Mouse (Mus musculus) liver, embryonic 15.5 days (tissue): ENCODE measurements at regions not wholly inside any gene's neighbourhood (a gene's known extent, or its start where the extent isn't known, plus 50 kb on each side); places are given as distances from the start of the nearest gene placed in this dataset.

ENCODE experiments used
- ATAC-seq: fragments of 200-750 bp; cut with Nextera tagmentation; 2 replicates; pipeline ENCODE4 v1.8.0; 2017; ENCODE audit warnings: moderate number of reproducible peaks, mild to moderate bottlenecking, moderate library complexity; ENCODE audit not compliant: insufficient read depth
- H3K27ac ChIP-seq: fragments of 300-500 bp; sonication (generic); replicated peaks from 2 replicates; pipeline ENCODE4 v1.5.1; 2015; ENCODE audit warnings: mild to moderate bottlenecking, inconsistent platforms
- H3K27me3 ChIP-seq: fragments of 300-500 bp; sonication (generic); 2 replicates; pipeline ENCODE4 v1.6.1; 2015; ENCODE audit warnings: mild to moderate bottlenecking, inconsistent platforms
- H3K36me3 ChIP-seq: fragments of 300-500 bp; sonication (generic); replicated peaks from 2 replicates; pipeline ENCODE4 v1.6.1; 2015; ENCODE audit warnings: moderate library complexity, mild to moderate bottlenecking, inconsistent platforms
- H3K4me1 ChIP-seq: fragments of 300-500 bp; sonication (generic); replicated peaks from 2 replicates; pipeline ENCODE4 v1.6.1; 2015; ENCODE audit warnings: inconsistent platforms
- H3K4me2 ChIP-seq: fragments of 300-500 bp; sonication (generic); 2 replicates; pipeline ENCODE4 v1.6.1; 2015; ENCODE audit warnings: moderate library complexity, mild to moderate bottlenecking, inconsistent platforms
- H3K4me3 ChIP-seq: fragments of 300-500 bp; sonication (generic); replicated peaks from 2 replicates; pipeline ENCODE4 v1.5.1; 2015; ENCODE audit warnings: mild to moderate bottlenecking, inconsistent platforms
- H3K9ac ChIP-seq: fragments of 300-500 bp; sonication (generic); 2 replicates; pipeline ENCODE4 v1.6.1; 2015; ENCODE audit warnings: moderate library complexity, mild to moderate bottlenecking, inconsistent platforms
- H3K9me3 ChIP-seq: fragments of 300-500 bp; sonication (generic); replicated peaks from 2 replicates; pipeline ENCODE4 v1.6.1; 2016; ENCODE audit warnings: inconsistent platforms
- WGBS: fragments of 180-500 bp; shearing (Covaris S2); methylation state at CpG from one replicate; pipeline ENCODE4 v1.1.7; 2015; ENCODE audit warnings: mixed read lengths; ENCODE audit not compliant: insufficient replicate concordance; 5-methylcytosine and 5-hydroxymethylcytosine counted together

DNA sequence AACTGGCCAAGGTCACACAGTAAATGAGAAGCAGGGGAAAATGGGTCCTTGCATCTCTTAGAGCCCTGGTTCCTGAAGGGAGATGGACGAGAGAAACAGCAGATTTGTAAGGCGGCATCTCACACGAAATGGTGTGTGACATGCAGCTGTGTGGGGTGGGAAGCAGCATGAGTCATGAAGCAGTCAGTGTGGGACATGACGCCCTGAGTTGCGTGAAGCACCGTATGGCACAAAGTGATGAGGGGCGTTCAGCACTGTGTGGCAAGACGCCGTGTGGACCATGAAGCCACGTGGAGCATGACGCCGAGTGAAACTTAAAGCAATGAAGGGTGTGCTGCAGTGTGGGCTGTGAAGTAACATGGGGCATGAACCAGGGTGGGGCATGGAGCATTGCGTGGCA is 414.9 kb upstream of the Zmiz1 start:
- H3K4me3 ChIP-seq, result no peak overlapping the region
- no peak overlapping the region for H3K27ac ChIP-seq
- H3K27me3 ChIP-seq, result no peaks in the 10 kb centered on the region
- H3K36me3 ChIP-seq, result no peaks in the 10 kb centered on the region
- WGBS, result 78% methylated on average over 13 of the region's 13 CpGs
- H3K9ac ChIP-seq, result no peak overlapping the region
- no peaks in the 10 kb centered on the region for H3K4me1 ChIP-seq
- H3K9me3 ChIP-seq, result no peaks in the 10 kb centered on the region
- ATAC-seq, result no peak
- H3K4me2 ChIP-seq, result no peak overlapping the region

DNA sequence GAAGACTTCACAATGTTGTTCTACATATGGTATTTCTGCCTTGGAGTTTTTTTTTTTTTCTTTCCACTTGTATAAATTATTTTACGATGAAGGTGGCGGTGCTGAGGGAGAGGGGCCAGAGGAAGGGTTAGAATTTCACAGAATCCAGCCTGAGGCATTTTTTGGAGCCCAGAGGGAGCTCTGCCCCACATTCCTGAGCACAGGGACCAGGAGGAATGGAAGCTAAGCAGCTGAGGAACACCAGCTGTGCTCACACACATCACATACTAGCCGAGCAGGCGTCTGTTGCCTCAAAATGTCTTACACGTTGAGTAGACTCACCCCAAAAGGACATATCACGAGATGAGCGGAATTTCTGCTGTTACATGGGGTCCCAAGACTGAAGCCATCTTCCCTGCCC is 414.1 kb upstream of the Zmiz1 start:
- Histone ChIP-seq H3K4me1 (no peaks in the 10 kb centered on the region), H3K36me3 (no peaks in the 10 kb centered on the region), H3K4me3 (no peak overlapping the region), H3K9me3 (no peaks in the 10 kb centered on the region), H3K9ac (no peak overlapping the region), H3K27ac (no peak overlapping the region), H3K4me2 (no peak overlapping the region), H3K27me3 (no peaks in the 10 kb centered on the region)
- 62% methylated on average over 7 of the region's 7 CpGs for WGBS
- ATAC-seq, result no peak

DNA sequence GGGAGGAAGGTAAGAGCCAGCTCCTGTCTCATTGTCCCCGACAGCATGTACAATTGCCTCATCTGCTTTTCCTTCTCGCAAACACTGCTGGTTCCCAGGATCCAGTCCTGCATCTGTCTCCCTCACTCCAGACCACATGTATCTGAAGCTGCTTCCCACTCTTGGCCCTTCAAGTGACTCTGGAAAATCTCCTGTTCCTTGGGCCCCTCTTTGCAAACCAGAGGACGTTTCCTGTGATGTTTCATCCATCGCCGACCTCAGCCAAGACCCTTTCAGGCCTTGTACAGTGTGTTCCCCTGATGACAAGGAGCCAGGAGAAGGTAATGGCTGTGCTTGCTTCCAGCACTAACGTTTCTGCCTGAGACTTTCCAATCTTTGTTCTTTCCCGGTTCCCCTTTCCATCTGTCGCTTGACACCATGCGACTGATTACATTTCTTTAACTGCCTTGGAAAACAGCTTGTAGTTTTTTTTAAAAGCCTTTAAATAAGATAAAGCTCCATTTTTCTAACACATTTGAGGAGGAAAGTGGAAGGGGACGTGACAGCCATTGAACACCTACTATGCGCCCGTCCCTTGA is 408.2 kb upstream of the Zmiz1 start:
- H3K9me3 ChIP-seq, result no peaks in the 10 kb centered on the region
- 49% methylated on average over 12 of the region's 12 CpGs for WGBS
- H3K4me1 ChIP-seq, result no peaks in the 10 kb centered on the region
- no peak for ATAC-seq
- H3K4me2 ChIP-seq, result no peak overlapping the region
- H3K27me3 ChIP-seq, result no peaks in the 10 kb centered on the region
- H3K4me3 ChIP-seq, result no peak overlapping the region
- no peak overlapping the region for H3K9ac ChIP-seq
- H3K36me3 ChIP-seq, result no peaks in the 10 kb centered on the region
- H3K27ac ChIP-seq, result no peak overlapping the region

DNA sequence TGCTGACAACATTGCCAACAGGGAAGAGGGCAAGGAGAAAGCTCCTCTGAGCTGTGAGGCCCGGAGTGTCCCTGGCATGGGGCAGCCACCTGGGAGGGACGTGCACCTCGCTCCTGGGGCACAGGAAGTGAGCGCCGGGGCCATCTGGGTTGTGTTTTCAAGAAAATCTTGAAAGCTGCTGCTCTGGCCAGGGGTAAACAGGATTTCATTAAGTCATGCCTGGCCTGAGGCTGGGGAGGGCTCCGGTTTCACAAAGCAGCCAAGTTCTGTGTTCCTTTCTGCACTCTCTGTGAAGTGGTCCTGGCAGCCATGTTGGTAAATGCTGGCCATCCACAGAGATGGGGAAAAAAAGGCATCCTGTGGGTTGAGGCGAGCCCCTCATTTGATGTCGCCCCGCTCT is 406.8 kb upstream of the Zmiz1 start:
- no peaks in the 10 kb centered on the region for H3K36me3 ChIP-seq
- H3K9ac ChIP-seq, result no peak overlapping the region
- no peak overlapping the region for H3K4me3 ChIP-seq
- no peaks in the 10 kb centered on the region for H3K27me3 ChIP-seq
- WGBS, result 60% methylated on average over 9 of the region's 9 CpGs
- H3K4me1 ChIP-seq, result no peaks in the 10 kb centered on the region
- H3K9me3 ChIP-seq, result no peaks in the 10 kb centered on the region
- no peak overlapping the region for H3K27ac ChIP-seq
- no peak overlapping the region for H3K4me2 ChIP-seq
- ATAC-seq, result no peak

DNA sequence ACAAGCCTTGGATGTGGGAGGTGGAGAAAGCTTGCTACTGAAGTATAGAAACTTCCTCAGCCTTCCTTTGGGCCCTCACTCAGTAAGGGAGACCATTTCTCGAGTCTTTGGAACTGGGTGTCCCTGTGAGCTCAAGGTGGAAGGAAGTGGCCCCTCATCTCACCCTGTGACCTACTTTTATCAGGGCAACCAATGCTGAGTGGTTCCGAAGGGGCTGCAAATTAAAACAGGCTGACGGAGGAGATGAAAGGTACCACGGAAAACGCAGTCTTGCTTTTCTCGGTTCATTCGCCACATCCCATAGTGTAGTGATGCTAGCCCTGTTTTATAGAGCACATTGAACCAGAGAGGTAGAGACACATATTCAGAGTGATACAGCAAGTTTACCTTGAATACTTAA is 399.6 kb upstream of the Zmiz1 start:
- Histone ChIP-seq H3K9ac (no peak overlapping the region), H3K4me3 (no peak overlapping the region), H3K27me3 (no peaks in the 10 kb centered on the region), H3K27ac (no peak overlapping the region), H3K4me2 (no peak overlapping the region), H3K9me3 (no peaks in the 10 kb centered on the region), H3K4me1 (no peaks in the 10 kb centered on the region), H3K36me3 (no peaks in the 10 kb centered on the region)
- no peak for ATAC-seq
- 59% methylated on average over 7 of the region's 7 CpGs for WGBS

DNA sequence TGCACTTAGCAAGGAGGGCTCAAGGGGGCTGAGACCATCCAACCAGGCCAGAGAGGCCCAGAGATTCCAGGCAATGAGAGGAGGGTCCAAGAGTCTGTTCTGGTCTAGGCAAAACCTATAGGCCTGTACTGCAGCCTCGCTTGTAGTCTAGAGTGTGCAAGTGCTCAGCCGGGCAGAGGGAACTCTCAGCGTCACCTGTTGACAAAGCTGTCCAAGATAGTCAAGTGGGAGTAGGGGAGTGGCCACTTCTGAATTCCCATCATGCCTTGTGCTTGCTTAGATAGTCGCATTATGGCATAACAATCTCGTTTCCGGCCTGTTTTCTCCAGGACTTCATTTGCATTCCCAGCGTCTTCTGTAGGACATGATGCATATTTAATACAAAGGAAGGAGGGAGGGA is 398.7 kb upstream of the Zmiz1 start:
- Histone ChIP-seq H3K4me3 (no peak overlapping the region), H3K27me3 (no peaks in the 10 kb centered on the region), H3K4me2 (no peak overlapping the region), H3K36me3 (no peaks in the 10 kb centered on the region), H3K27ac (no peak overlapping the region), H3K9me3 (no peaks in the 10 kb centered on the region), H3K4me1 (no peaks in the 10 kb centered on the region), H3K9ac (no peak overlapping the region)
- ATAC-seq, result no peak
- 65% methylated on average over 7 of the region's 7 CpGs for WGBS

DNA sequence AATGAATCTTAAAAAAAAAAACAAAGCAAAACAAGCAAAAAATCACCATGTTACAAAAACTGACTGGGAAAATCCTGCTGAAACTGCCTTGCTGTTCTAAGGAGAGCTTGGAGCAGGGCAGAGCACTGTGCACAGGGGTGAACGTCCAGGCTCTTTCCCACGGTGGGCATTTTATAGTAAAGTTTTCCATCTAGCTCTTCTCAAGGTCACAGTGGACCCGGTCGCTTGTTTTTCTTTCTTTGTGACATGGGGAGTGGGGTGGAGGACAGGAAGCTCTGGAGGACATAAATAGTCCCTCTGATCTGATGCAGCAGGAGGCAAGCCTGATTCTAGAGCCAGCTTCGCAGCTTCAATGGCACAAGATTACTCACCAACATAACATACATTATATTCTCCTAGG is 395.9 kb upstream of the Zmiz1 start:
- Histone ChIP-seq H3K4me3 (no peak overlapping the region), H3K27ac (no peak overlapping the region), H3K36me3 (no peaks in the 10 kb centered on the region), H3K4me2 (no peak overlapping the region), H3K9me3 (no peaks in the 10 kb centered on the region), H3K4me1 (no peaks in the 10 kb centered on the region), H3K9ac (no peak overlapping the region), H3K27me3 (no peaks in the 10 kb centered on the region)
- ATAC-seq, result no peak
- WGBS, result 24% methylated on average over 5 of the region's 5 CpGs

DNA sequence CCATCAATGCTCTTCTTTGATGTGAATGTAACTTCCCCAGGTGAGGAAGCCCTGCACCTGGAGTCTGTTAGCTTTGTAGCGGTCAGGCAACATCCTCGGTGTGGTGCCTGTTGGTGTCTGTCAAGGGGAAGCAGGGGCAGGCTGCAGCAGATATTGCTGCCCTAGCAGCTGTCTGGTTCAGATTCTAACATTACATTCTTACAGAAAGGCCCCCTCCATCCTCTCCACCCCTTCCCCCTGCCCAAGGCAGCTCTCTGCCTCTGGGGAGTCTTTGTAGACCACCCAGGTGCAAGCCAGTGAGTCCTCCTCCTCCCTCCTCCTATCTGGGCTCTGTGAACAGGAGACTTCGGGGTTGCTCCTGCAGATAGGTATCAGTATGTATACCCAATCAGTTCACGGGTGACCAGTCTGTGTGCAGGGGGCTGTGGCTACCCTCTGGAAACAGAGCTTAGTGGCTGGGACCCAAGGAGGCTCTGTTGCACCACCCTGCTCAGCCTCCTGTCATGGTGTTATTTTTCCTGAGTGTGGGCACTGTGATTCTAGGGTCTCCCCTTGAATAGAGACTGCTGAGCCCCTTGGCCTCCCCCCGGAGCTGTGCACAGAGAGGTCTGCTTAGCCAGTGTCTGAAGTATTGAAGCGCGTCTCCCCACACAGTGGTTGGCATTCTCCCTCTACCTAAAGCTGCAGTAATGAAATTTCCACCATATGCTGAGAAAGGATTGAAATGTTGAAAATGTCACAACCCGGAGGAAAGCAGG is 394.6 kb upstream of the Zmiz1 start:
- 52% methylated on average over 8 of the region's 8 CpGs for WGBS
- no peak for ATAC-seq

DNA sequence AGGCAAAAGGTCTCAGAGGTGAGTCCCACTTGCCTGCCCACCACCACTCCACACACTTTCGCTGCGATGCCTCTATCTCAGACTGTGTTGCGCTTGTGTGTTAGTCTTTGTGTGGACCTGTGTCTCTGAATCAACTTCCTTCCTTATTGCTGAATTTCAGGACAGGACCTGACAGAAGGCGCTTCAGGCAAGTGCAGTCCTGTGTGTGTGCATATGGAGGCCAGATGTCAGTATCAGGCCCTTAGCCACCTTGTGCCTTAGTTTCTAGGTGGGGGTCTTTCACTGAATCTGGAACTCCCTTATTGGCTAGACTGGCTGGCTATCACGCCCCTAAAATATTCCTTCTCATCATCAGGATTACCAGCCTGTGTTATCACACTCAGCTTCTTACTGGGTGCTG is 391.6 kb upstream of the Zmiz1 start:
- Histone ChIP-seq H3K9me3 (no peaks in the 10 kb centered on the region), H3K4me2 (no peak overlapping the region), H3K27ac (no peak overlapping the region), H3K9ac (no peak overlapping the region), H3K4me1 (no peaks in the 10 kb centered on the region; the same call in 1 of the 2 replicates), H3K4me3 (no peak overlapping the region), H3K27me3 (no peaks in the 10 kb centered on the region), H3K36me3 (no peaks in the 10 kb centered on the region)
- no peak for ATAC-seq
- 64% methylated on average over 5 of the region's 5 CpGs for WGBS

More for the DNA sequence above, 394.6 kb upstream of the Zmiz1 start:
- Histone ChIP-seq H3K4me3 (no peak overlapping the region), H3K27me3 (no peaks in the 10 kb centered on the region), H3K9me3 (no peaks in the 10 kb centered on the region), H3K36me3 (no peaks in the 10 kb centered on the region), H3K4me1 (no peaks in the 10 kb centered on the region; the same call in 1 of the 2 replicates), H3K4me2 (no peak overlapping the region), H3K27ac (no peak overlapping the region), H3K9ac (no peak overlapping the region)

DNA sequence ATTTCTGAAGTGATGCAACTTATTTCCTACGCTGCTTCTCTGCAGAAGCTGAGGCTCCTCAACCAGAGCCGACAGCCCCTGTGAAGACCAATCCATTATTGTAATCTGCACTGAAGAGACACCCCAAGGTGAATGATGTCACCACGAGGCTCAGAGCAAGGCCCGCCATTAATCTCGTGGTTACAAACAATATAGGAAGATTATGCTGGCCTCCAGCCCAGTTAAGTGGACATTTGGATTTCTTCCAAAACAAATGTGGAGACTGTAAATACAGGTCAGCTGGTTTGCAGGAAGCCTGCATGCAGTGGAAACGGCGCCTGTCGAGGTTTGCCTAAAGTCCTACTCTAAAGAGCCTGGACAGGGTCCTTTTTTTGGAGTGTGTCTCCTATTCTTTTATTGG is 390.6 kb upstream of the Zmiz1 start:
- ATAC-seq, result peak; percentile 25; the same call in 1 of the 2 replicates
- H3K27ac ChIP-seq, result no peak overlapping the region
- no peaks in the 10 kb centered on the region; the same call in 1 of the 2 replicates for H3K4me1 ChIP-seq
- H3K27me3 ChIP-seq, result no peaks in the 10 kb centered on the region
- H3K36me3 ChIP-seq, result no peaks in the 10 kb centered on the region
- no peak overlapping the region for H3K4me2 ChIP-seq
- no peak overlapping the region for H3K9ac ChIP-seq
- 49% methylated on average over 8 of the region's 8 CpGs for WGBS
- no peak overlapping the region for H3K4me3 ChIP-seq
- no peaks in the 10 kb centered on the region for H3K9me3 ChIP-seq

DNA sequence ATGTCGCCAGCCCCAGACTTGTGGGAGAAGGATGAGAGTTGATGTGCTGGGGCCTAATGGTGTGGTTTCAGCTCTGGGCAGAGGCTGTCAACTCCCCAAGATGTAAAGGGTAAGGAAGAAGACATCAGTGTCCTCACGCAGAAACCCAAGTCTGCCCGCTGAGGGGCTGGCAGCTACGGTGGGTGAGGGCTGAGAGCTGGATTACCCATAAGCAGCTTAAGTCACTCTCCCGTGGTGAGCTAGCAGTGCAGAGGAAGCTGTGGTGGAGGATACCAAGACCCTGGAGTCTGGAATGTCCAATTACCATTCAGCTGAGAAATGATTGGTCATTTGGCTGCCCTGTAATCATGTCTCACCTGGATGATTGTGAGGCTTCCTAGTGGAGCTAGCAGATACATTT is 385.8 kb upstream of the Zmiz1 start:
- Histone ChIP-seq H3K4me2 (no peak overlapping the region), H3K4me3 (no peak overlapping the region), H3K27me3 (no peaks in the 10 kb centered on the region), H3K9me3 (no peaks in the 10 kb centered on the region), H3K4me1 (no peaks in the 10 kb centered on the region; the same call in 1 of the 2 replicates), H3K9ac (no peak overlapping the region), H3K36me3 (no peaks in the 10 kb centered on the region), H3K27ac (no peak overlapping the region)
- ATAC-seq, result no peak
- 54% methylated on average over 5 of the region's 5 CpGs for WGBS
